Mouse (Mus musculus): ENCODE measurements around the gene Prodh2. TPM values are rescaled to one million over a fixed set of nuclear protein-coding genes. Genes with fewer than 3 reads are reported as not detected.

Prodh2 gene
- total and polyA plus RNA-seq, 2 experiments from 2014 or later: not detected

GRCm38 (mm10) chr7:30520396-30520795 lies 27.0 kb downstream of the Prodh2 start:
- H3K9ac ChIP-seq (replicated peaks; ENCODE audit: low read length, poor library complexity, severe bottlenecking): no peak overlapping the region
- H3K36me3 ChIP-seq (ENCODE audit: insufficient read depth, low read length): peaks cover 26% of the 10 kb centered on the region
- 44% methylated on average over 4 of the region's 4 CpGs for WGBS
- no peaks in the 10 kb centered on the region for H3K9me3 ChIP-seq (ENCODE audit: low read length)
- no peaks in the 10 kb centered on the region for H3K27me3 ChIP-seq (ENCODE audit: insufficient read depth, low read length)
- no peaks in the 10 kb centered on the region for H3K4me1 ChIP-seq (ENCODE audit: insufficient read depth, low read length)
- TF ChIP-seq CTCF (IDR thresholded peaks at IDR 0.05): no peak
- no peak overlapping the region for H3K4me2 ChIP-seq (ENCODE audit: low read depth, low read length, poor library complexity, severe bottlenecking)
- ATAC-seq (ENCODE audit: low FRiP score) (0 out of 2 replicates have a peak, but pooled peaks have one; percentile 8), DNase-seq (ENCODE audit: low spot score) (no peak)
- no peak overlapping the region for H3K4me3 ChIP-seq (ENCODE audit: low read depth, low read length)
- H3K27ac ChIP-seq (ENCODE audit: low read depth, low read length): no peak overlapping the region

DNA sequence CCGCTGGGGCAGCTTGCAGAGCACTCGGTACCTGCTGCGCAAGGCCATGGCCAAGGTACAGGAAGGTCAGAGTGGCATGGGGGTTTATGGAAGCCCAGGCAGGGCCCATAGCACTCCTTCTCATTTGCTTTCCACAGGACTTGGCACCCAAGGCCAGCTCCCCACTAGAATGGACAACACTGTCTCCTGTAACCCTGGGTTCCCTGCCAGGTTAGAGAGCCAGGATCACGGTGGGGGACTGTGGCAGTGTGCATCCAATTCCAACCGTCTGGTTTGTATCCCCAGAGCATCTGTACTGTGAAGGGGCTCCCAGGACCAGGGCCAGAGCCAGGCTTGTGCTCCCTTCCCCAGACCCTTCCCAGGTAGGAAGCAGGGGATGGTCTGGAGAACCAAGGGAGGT lies 27.4 kb downstream of the Prodh2 start:
- ATAC-seq (ENCODE audit: low FRiP score): no peak

GRCm38 (mm10) chr7:30522871-30523270 lies 29.4 kb downstream of the Prodh2 start:
- no peak for TF ChIP-seq CTCF (IDR thresholded peaks at IDR 0.05)
- 79% methylated on average over 10 of the region's 10 CpGs for WGBS
- no peaks in the 10 kb centered on the region for H3K27me3 ChIP-seq (ENCODE audit: insufficient read depth, low read length)
- H3K27ac ChIP-seq (ENCODE audit: low read depth, low read length): no peak overlapping the region
- ATAC-seq (ENCODE audit: low FRiP score): no peak
- H3K4me2 ChIP-seq (ENCODE audit: low read depth, low read length, poor library complexity, severe bottlenecking): no peak overlapping the region
- H3K36me3 ChIP-seq (ENCODE audit: insufficient read depth, low read length): peaks cover 51% of the 10 kb centered on the region
- no peak overlapping the region for H3K4me3 ChIP-seq (ENCODE audit: low read depth, low read length)
- H3K9ac ChIP-seq (replicated peaks; ENCODE audit: low read length, poor library complexity, severe bottlenecking): no peak overlapping the region
- DNase-seq (ENCODE audit: low spot score): no peak
- H3K4me1 ChIP-seq (ENCODE audit: insufficient read depth, low read length): no peaks in the 10 kb centered on the region
- H3K9me3 ChIP-seq (ENCODE audit: low read length): no peaks in the 10 kb centered on the region

More for the DNA sequence above, 27.4 kb downstream of the Prodh2 start:
- no peak for DNase-seq (ENCODE audit: low spot score)
- H3K36me3 ChIP-seq (ENCODE audit: insufficient read depth, low read length): peaks cover 31% of the 10 kb centered on the region
- H3K27ac ChIP-seq (ENCODE audit: low read depth, low read length): peak overlapping the region; percentile 51; the same call in 1 of the 2 replicates
- H3K9me3 ChIP-seq (ENCODE audit: low read length): no peaks in the 10 kb centered on the region
- no peaks in the 10 kb centered on the region for H3K4me1 ChIP-seq (ENCODE audit: insufficient read depth, low read length)
- no peak overlapping the region for H3K4me2 ChIP-seq (ENCODE audit: low read depth, low read length, poor library complexity, severe bottlenecking)
- WGBS: 52% methylated on average over 5 of the region's 5 CpGs
- H3K9ac ChIP-seq (replicated peaks; ENCODE audit: low read length, poor library complexity, severe bottlenecking): no peak overlapping the region
- no peak for TF ChIP-seq CTCF (IDR thresholded peaks at IDR 0.05)
- H3K4me3 ChIP-seq (ENCODE audit: low read depth, low read length): no peak overlapping the region
- H3K27me3 ChIP-seq (ENCODE audit: insufficient read depth, low read length): no peaks in the 10 kb centered on the region

DNA sequence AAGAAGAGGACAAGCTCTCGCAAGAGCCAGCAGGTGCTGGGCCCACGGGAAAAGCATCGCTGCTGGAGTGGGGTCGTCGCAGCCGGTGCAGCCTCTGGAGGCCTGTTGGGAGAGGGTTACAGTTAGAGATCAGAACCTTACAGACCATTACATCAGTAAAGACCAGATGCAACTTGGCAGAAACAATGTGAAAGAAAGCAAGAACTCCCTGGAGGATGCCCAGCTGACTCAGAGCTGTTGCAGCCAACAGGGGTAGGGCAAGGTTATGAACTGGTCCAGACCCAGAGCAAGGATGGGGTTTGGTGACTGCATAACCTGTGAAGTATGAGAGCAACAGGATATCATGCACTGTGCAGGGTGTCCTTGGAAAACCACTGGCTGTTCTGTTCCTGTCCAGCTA lies 31.1 kb downstream of the Prodh2 start:
- WGBS: 80% methylated on average over 6 of the region's 6 CpGs
- Histone ChIP-seq H3K4me3 (ENCODE audit: low read depth, low read length) (no peak overlapping the region), H3K9me3 (ENCODE audit: low read length) (no peaks in the 10 kb centered on the region), H3K9ac (replicated peaks; ENCODE audit: low read length, poor library complexity, severe bottlenecking) (no peak overlapping the region), H3K36me3 (ENCODE audit: insufficient read depth, low read length) (peaks cover 67% of the 10 kb centered on the region), H3K27me3 (ENCODE audit: insufficient read depth, low read length) (no peaks in the 10 kb centered on the region), H3K4me2 (ENCODE audit: low read depth, low read length, poor library complexity, severe bottlenecking) (no peak overlapping the region), H3K4me1 (ENCODE audit: insufficient read depth, low read length) (no peaks in the 10 kb centered on the region), H3K27ac (ENCODE audit: low read depth, low read length) (no peak overlapping the region)
- no peak for ATAC-seq (ENCODE audit: low FRiP score)
- DNase-seq (ENCODE audit: low spot score): no peak
- TF ChIP-seq CTCF (IDR thresholded peaks at IDR 0.05): no peak

GRCm38 (mm10) chr7:30525954-30526353 lies 32.5 kb downstream of the Prodh2 start:
- H3K4me2 ChIP-seq (ENCODE audit: low read depth, low read length, poor library complexity, severe bottlenecking): no peak overlapping the region
- DNase-seq (ENCODE audit: low spot score) (no peak), ATAC-seq (ENCODE audit: low FRiP score) (no peak)
- no peaks in the 10 kb centered on the region for H3K27me3 ChIP-seq (ENCODE audit: insufficient read depth, low read length)
- no peak for TF ChIP-seq CTCF (IDR thresholded peaks at IDR 0.05)
- H3K9ac ChIP-seq (replicated peaks; ENCODE audit: low read length, poor library complexity, severe bottlenecking): no peak overlapping the region
- H3K27ac ChIP-seq (ENCODE audit: low read depth, low read length): no peak overlapping the region
- 42% methylated on average over 10 of the region's 10 CpGs for WGBS
- H3K9me3 ChIP-seq (ENCODE audit: low read length): no peaks in the 10 kb centered on the region
- no peaks in the 10 kb centered on the region for H3K4me1 ChIP-seq (ENCODE audit: insufficient read depth, low read length)
- peaks cover 82% of the 10 kb centered on the region for H3K36me3 ChIP-seq (ENCODE audit: insufficient read depth, low read length)
- H3K4me3 ChIP-seq (ENCODE audit: low read depth, low read length): no peak overlapping the region

GRCm38 (mm10) chr7:30526399-30526798 lies 33.0 kb downstream of the Prodh2 start:
- Histone ChIP-seq H3K4me3 (ENCODE audit: low read depth, low read length) (no peak overlapping the region), H3K4me1 (ENCODE audit: insufficient read depth, low read length) (no peaks in the 10 kb centered on the region)

More at GRCm38 (mm10) chr7:30526399-30526798, 33.0 kb downstream of the Prodh2 start:
- no peak for ATAC-seq (ENCODE audit: low FRiP score)
- WGBS: 32% methylated on average over 17 of the region's 17 CpGs
- Histone ChIP-seq H3K9ac (replicated peaks; ENCODE audit: low read length, poor library complexity, severe bottlenecking) (no peak overlapping the region), H3K27me3 (ENCODE audit: insufficient read depth, low read length) (no peaks in the 10 kb centered on the region), H3K4me2 (ENCODE audit: low read depth, low read length, poor library complexity, severe bottlenecking) (no peak overlapping the region), H3K27ac (ENCODE audit: low read depth, low read length) (no peak overlapping the region), H3K9me3 (ENCODE audit: low read length) (no peaks in the 10 kb centered on the region), H3K36me3 (ENCODE audit: insufficient read depth, low read length) (peaks cover 83% of the 10 kb centered on the region)
- no peak for DNase-seq (ENCODE audit: low spot score)
- TF ChIP-seq CTCF (IDR thresholded peaks at IDR 0.05): no peak
